Mouse (Mus musculus) liver, embryonic 16.5 days (tissue): ENCODE data around the gene Efna5. TPM values are rescaled to one million over a fixed set of nuclear protein-coding genes. Genes with fewer than 3 reads are reported as not detected.

ENCODE experiments used
- ATAC-seq: fragments of 200-750 bp; cut with Nextera tagmentation; 2 replicates; pipeline ENCODE4 v1.8.0; 2017; ENCODE audit warnings: low read depth, mild to moderate bottlenecking, moderate number of reproducible peaks, moderate library complexity
- H3K27ac ChIP-seq: fragments of 300-500 bp; sonication (generic); 2 replicates; pipeline ENCODE4 v1.5.1; 2014; ENCODE audit warnings: mild to moderate bottlenecking, low read length
- H3K27me3 ChIP-seq: fragments of 300-500 bp; sonication (generic); 2 replicates; pipeline ENCODE4 v1.6.1; 2014; ENCODE audit warnings: low read depth, low read length, mixed read lengths; ENCODE audit not compliant: control insufficient read depth, insufficient read depth
- H3K36me3 ChIP-seq: fragments of 300-500 bp; sonication (generic); 2 replicates; pipeline ENCODE4 v1.6.1; 2014; ENCODE audit warnings: mild to moderate bottlenecking; ENCODE audit not compliant: control insufficient read depth, insufficient read depth
- H3K4me1 ChIP-seq: fragments of 300-500 bp; sonication (generic); 2 replicates; pipeline ENCODE4 v1.6.1; 2014; ENCODE audit warnings: low read depth, low read length, mixed read lengths; ENCODE audit not compliant: control insufficient read depth
- H3K4me2 ChIP-seq: fragments of 300-500 bp; sonication (generic); 2 replicates; pipeline ENCODE4 v1.6.1; 2014; ENCODE audit warnings: low read depth, low read length, mixed read lengths
- H3K4me3 ChIP-seq: fragments of 300-500 bp; sonication (generic); 2 replicates; pipeline ENCODE4 v1.5.1; 2014; ENCODE audit warnings: low read depth, mild to moderate bottlenecking, low read length
- H3K9ac ChIP-seq: fragments of 300-500 bp; sonication (generic); 2 replicates; pipeline ENCODE4 v1.6.1; 2014; ENCODE audit warnings: low read depth, low read length
- H3K9me3 ChIP-seq: fragments of 300-500 bp; sonication (generic); replicated peaks from 2 replicates; pipeline ENCODE4 v1.6.1; 2016; ENCODE audit warnings: low read length; ENCODE audit not compliant: control insufficient read depth
- WGBS: fragments of 180-500 bp; shearing (Covaris S2); extraction: QIAGEN DNeasy Blood & Tissue Kit; methylation state at CpG from one replicate; pipeline ENCODE4 v1.1.7; 2014; ENCODE audit not compliant: insufficient replicate concordance; 5-methylcytosine and 5-hydroxymethylcytosine counted together
- polyA plus RNA-seq: library from polyadenylated mRNA; unstranded; fragments of >200 nt; fragmentation: Nextera tagmentation; extraction: Ambion mirVana; gene quantifications from 2 replicates; pipeline ENCODE4 v1.2.1, GENCODE M21; 2015

The Efna5 gene
- polyA plus RNA-seq, 1 experiment from 2014 or later = 2.3 TPM

GRCm38 (mm10) chr17:62737404-62737803, 143.7 kb downstream of the Efna5 start:
- Histone ChIP-seq H3K9me3 (no peaks in the 10 kb centered on the region), H3K4me1 (no peaks in the 10 kb centered on the region), H3K4me3 (no peak overlapping the region), H3K4me2 (no peak overlapping the region), H3K27me3 (no peaks in the 10 kb centered on the region), H3K36me3 (no peaks in the 10 kb centered on the region), H3K9ac (no peak overlapping the region), H3K27ac (no peak overlapping the region)
- peak; percentile 43 for ATAC-seq
- 76% methylated on average over 6 of the region's 6 CpGs for WGBS

GRCm38 (mm10) chr17:62735943-62736342, 145.2 kb downstream of the Efna5 start:
- no peak overlapping the region for H3K4me2 ChIP-seq
- H3K9ac ChIP-seq = no peak overlapping the region
- no peaks in the 10 kb centered on the region for H3K4me1 ChIP-seq
- H3K27ac ChIP-seq = no peak overlapping the region
- H3K4me3 ChIP-seq = no peak overlapping the region
- no peaks in the 10 kb centered on the region for H3K9me3 ChIP-seq
- no peaks in the 10 kb centered on the region for H3K27me3 ChIP-seq
- no peak for ATAC-seq
- 35% methylated on average over 11 of the region's 11 CpGs for WGBS
- no peaks in the 10 kb centered on the region for H3K36me3 ChIP-seq

GRCm38 (mm10) chr17:62734901-62735300, 146.2 kb downstream of the Efna5 start:
- Histone ChIP-seq H3K27ac (no peak overlapping the region), H3K36me3 (no peaks in the 10 kb centered on the region), H3K4me1 (no peaks in the 10 kb centered on the region), H3K4me2 (no peak overlapping the region), H3K9ac (no peak overlapping the region), H3K4me3 (no peak overlapping the region), H3K9me3 (no peaks in the 10 kb centered on the region), H3K27me3 (no peaks in the 10 kb centered on the region)
- WGBS = 39% methylated on average over 10 of the region's 10 CpGs
- no peak for ATAC-seq

- Histone ChIP-seq H3K27ac (no peak overlapping the region), H3K36me3 (no peaks in the 10 kb centered on the region), H3K9ac (no peak overlapping the region), H3K4me3 (no peak overlapping the region), H3K9me3 (no peaks in the 10 kb centered on the region), H3K27me3 (no peaks in the 10 kb centered on the region), H3K4me2 (no peak overlapping the region), H3K4me1 (no peaks in the 10 kb centered on the region)
- WGBS = 64% methylated on average over 4 of the region's 4 CpGs
- no peak for ATAC-seq
Measured at GRCm38 (mm10) chr17:62734067-62734466, 147.1 kb downstream of the Efna5 start.

- WGBS = 61% methylated on average over 10 of the region's 10 CpGs
- no peak overlapping the region for H3K27ac ChIP-seq
Measured at GRCm38 (mm10) chr17:62729754-62730470, 151.2 kb downstream of the Efna5 start.

GRCm38 (mm10) chr17:62728142-62728917, 152.8 kb downstream of the Efna5 start:
- Histone ChIP-seq H3K27ac (no peak overlapping the region), H3K4me3 (no peak overlapping the region), H3K4me2 (no peak overlapping the region), H3K27me3 (no peaks in the 10 kb centered on the region), H3K36me3 (no peaks in the 10 kb centered on the region), H3K4me1 (no peaks in the 10 kb centered on the region), H3K9ac (no peak overlapping the region), H3K9me3 (no peaks in the 10 kb centered on the region)
- WGBS = 60% methylated on average over 10 of the region's 10 CpGs
- no peak for ATAC-seq

More at GRCm38 (mm10) chr17:62729754-62730470, 151.2 kb downstream of the Efna5 start:
- H3K4me1 ChIP-seq = no peaks in the 10 kb centered on the region
- H3K36me3 ChIP-seq = no peaks in the 10 kb centered on the region
- H3K9me3 ChIP-seq = no peaks in the 10 kb centered on the region
- H3K4me3 ChIP-seq = no peak overlapping the region
- ATAC-seq = no peak
- H3K4me2 ChIP-seq = no peak overlapping the region
- no peaks in the 10 kb centered on the region for H3K27me3 ChIP-seq
- no peak overlapping the region for H3K9ac ChIP-seq

GRCm38 (mm10) chr17:62726102-62726501, 155.0 kb downstream of the Efna5 start:
- Histone ChIP-seq H3K4me3 (no peak overlapping the region), H3K27me3 (no peaks in the 10 kb centered on the region), H3K9ac (no peak overlapping the region), H3K4me1 (no peaks in the 10 kb centered on the region), H3K4me2 (no peak overlapping the region), H3K27ac (no peak overlapping the region), H3K36me3 (no peaks in the 10 kb centered on the region), H3K9me3 (no peaks in the 10 kb centered on the region)
- ATAC-seq = no peak
- 71% methylated on average over 5 of the region's 5 CpGs for WGBS

GRCm38 (mm10) chr17:62722962-62723361, 158.2 kb downstream of the Efna5 start:
- no peak overlapping the region for H3K4me3 ChIP-seq
- 52% methylated on average over 5 of the region's 5 CpGs for WGBS
- no peak overlapping the region for H3K4me2 ChIP-seq
- H3K9ac ChIP-seq = no peak overlapping the region
- no peak for ATAC-seq
- no peaks in the 10 kb centered on the region for H3K4me1 ChIP-seq
- H3K36me3 ChIP-seq = no peaks in the 10 kb centered on the region
- no peaks in the 10 kb centered on the region for H3K27me3 ChIP-seq
- no peaks in the 10 kb centered on the region for H3K9me3 ChIP-seq
- H3K27ac ChIP-seq = no peak overlapping the region

GRCm38 (mm10) chr17:62721595-62721994, 159.5 kb downstream of the Efna5 start:
- H3K9me3 ChIP-seq = no peaks in the 10 kb centered on the region
- H3K4me1 ChIP-seq = no peaks in the 10 kb centered on the region
- no peak overlapping the region for H3K9ac ChIP-seq
- no peaks in the 10 kb centered on the region for H3K36me3 ChIP-seq
- WGBS = 67% methylated on average over 3 of the region's 3 CpGs
- no peak overlapping the region for H3K4me2 ChIP-seq
- no peaks in the 10 kb centered on the region for H3K27me3 ChIP-seq
- no peak for ATAC-seq
- H3K27ac ChIP-seq = no peak overlapping the region
- no peak overlapping the region for H3K4me3 ChIP-seq
